Mouse (Mus musculus) embryo, embryonic 10 days (tissue): Measurements from ENCODE around the gene Ppp1r27.
"Not testable (repeated sequence)": the region's sequence is repeated elsewhere in the genome, so short reads cannot be mapped to it uniquely, and the experiment has no call there.

Source experiments
- DNase-seq: peaks from one replicate; pipeline ENCODE4 v3.0.0-alpha.2; 2015; ENCODE audit warnings: low spot score

Gene Ppp1r27

DNA sequence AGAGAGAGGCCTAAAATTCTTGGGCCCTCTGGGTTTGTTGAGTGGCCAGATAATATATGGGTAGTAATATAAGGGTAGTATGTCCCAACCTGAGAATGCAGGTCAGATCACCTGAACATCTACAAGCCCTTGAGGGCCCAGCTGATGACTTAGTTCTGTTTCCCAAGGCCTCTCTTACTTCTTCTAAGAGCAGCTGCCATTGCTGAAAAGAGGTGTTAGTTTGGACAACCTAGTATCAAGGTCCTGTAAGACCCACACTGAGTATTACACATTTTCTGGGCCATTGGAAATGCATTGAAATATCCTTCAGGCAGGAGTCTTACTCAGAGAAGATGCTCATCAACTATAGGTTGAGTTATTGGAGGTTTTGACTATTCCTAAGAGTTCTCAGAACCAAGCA is 25.0 kb upstream of the Ppp1r27 start:
- no peak for DNase-seq

DNA sequence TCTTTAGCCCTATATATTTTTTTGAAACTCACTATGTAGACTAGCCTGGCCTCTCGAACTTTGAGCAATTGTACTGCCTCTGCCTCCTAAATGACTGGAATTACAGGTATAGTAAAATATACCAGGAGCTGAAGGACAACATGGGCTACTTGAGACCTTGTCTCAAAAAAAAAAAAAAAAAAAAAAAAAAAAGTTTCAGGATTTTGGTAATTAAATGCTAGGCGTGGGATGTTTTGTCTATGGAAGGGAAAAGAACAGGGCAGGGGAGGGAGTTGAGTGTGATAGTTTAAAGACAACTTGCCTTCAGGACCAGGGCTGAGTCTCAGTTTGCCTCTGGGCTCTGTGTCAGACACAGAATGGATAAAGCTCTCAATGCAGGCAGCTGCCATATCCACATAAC is 24.1 kb upstream of the Ppp1r27 start:
- no peak for DNase-seq

DNA sequence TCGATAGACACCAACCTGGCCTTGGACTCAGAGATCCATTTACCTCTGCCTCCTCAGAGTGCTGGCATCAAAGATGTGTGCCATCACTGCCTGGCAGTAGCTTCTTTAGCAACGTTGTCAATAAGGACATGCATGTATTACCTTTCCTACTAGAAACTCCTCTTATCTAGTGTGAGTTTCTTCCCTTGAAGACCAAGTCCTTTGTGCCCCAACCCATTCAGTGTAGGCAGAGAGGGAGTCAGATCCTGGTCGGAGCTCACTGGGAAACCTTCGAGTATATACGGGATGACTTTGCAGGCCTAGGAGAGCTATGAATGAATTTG is 23.3 kb upstream of the Ppp1r27 start:
- DNase-seq, result peak; percentile 27

DNA sequence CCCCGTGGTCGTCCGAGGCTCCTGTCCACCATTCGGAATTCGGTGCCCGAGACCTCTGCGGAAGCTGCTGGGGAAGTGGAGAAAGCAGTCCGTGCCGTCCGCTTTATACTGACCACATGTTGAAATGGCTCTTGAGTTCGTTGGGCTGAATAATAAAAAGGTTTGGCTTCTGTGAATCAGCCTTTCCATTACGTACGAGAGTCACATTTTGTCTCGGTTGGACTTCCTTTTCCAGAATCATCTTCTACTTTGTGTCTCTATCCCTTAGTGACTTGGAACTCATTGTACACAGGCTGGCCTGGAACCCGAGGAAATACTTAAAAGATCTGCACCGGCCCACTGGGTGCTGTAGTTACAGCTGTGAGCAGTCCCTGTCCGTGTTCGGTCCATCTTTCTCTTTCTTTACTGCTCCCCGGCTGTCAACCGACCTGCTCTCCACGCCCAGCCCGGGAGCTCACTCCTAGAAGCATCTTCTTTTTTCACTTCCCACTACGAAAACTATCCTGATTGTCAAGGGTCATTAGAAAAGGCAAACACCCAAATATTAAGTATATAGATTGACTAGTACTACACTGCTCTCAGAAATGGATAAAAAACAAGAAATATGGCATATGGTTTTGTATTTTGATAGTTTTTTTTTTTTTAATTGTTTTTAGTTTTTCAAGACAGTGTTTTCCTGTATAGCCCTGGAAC is 22.8 kb upstream of the Ppp1r27 start:
- peak; percentile 13 for DNase-seq

DNA sequence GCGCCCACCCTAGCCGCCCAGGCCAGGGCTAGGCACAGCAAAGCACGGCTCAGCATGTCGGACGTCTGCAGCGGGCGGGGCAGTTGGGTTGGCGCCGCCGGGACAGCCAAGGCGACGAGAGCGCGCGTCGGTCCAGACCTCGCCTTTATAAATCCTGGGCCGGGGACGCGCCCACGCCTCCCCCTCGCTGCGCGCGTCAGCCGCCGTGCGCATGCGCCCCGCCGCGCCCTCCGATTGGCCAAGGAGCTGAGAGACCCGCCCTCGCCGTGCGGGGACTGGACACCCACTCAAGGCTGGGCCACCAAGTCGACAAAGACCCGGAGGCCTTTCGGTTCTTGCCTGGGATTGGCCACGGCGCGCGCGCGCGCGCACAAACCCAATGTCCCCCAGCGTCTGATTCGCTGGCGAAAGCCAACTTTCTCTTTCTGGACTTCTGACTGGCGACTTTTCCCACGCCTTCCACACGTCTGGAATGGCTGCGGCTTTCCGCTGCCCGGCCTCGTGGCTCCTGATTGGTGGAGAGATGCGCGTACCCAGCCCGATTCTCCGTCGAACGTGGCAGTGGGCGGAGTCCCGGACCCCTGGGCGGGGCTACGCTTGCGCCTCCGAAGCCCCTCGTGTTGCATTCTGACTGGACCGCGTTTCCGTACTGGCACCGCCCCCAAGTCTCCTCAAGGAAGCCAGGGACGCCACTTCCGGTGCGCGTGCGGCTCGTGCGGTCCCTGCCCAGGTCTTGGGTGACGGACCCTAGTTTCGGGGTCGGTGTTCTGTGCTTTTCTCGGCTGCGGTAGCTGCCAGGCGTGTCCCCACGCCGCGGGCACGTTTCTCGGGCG is 22.0 kb upstream of the Ppp1r27 start, which contains the start of gene P4hb:
TSS of gene P4hb (minus strand) at position 502 of the 833 bp plus-strand sequence.
- peak; percentile 99 for DNase-seq

DNA sequence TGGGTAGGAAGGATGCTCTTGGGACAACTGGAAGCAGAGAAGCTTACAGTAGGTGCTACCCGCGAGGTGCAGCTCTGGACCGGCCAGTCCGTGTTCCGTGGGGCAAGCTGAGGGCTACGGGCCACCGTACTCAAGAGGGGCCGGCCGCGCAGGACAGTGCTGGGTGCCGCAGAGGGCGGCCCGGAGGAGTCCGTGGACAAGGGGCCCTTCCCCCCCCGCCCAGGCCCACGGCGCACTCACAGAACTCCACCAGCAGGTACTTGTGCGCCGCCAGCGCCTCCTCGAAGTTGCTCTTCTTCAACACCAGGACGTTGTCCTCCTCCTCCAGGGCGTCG is 21.5 kb upstream of the Ppp1r27 start:
- peak; percentile 24 for DNase-seq

DNA sequence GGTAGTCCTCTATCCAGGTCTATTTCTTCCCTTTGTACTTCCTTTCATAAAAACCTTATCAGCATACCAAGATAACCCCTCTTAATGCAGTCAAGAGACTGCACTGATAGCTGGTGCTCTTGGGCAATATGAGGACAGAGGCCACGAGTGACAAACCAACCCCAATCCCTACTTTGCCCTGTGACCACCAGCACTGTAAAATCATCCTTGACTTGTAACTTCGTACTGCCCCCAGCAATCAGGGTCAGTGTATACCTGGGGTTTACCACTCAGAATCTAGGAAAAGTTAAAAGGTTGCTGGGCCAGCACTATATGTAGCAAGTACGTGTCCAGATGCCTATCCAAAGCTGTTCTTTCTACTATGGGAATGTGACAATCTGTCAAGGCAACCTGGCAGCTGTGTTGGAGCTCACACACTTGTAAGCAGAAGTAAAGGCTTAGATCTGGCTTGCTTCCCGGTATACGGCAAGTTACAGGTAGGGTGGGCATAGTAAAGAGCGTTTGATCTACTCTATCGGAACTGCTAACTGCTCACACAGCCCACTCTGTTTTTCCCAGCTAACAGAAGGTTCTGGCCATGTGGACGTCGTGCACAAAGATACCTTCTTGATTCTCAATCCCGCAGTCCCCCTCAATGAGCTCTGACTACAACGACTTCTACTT is 21.0 kb upstream of the Ppp1r27 start:
- no peak for DNase-seq

DNA sequence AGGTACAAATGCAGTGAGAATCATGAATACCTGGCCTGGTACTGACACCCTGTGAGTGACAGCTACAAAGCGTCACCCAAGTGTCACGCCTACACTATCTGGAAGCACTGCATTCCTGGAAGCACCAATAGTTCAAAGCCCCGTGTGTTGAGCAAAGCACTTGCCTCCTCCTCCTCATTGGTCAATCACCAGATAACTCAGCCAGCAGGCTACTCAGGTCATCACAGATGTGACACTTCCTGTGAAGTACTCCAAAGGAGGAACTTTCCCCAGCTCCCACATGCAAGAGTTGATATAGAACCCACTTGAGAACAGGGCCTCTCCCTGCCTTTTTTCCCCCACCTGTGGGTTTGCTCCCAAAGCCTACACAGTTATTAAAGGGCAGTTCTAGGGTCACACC is 20.2 kb upstream of the Ppp1r27 start:
- DNase-seq, result no peak

DNA sequence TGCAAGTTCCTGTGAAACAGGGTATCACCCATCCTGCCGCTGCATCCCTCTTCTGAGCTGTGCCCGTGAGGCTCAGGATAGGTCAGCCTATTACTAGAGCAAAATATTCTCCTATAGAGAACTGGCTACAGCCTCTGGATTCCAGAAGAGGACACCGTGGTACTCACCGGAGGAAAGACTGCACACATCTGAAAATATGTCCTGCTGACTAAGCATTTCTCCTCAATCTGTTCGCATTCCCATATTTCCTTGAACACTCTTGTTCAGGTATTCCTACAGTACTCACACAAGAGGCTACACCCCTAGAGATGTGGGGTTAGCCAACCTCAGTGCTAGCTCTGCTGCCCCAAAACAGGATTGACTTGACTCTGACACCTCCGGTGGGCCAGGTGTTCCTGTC is 17.4 kb upstream of the Ppp1r27 start:
- DNase-seq, result no peak

DNA sequence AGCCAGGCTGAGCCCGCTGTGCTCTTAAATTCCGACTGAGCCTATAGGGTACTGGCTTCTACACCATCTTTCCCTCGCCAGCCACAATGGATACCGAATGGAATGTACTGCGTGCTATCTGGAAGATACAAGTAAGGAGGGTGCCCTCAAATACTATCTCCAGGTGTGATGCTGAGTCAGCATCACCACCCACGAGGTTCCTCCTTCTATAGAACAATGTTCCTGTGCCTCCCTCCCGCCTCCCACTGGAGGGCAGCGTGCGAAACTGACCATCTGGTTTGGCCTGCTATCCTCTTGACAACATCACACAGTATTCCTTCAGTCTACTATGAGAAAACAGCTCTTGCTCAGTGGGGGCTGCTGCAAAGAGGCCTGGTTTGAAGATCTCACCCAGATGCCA is 14.2 kb upstream of the Ppp1r27 start:
- DNase-seq, result no peak

DNA sequence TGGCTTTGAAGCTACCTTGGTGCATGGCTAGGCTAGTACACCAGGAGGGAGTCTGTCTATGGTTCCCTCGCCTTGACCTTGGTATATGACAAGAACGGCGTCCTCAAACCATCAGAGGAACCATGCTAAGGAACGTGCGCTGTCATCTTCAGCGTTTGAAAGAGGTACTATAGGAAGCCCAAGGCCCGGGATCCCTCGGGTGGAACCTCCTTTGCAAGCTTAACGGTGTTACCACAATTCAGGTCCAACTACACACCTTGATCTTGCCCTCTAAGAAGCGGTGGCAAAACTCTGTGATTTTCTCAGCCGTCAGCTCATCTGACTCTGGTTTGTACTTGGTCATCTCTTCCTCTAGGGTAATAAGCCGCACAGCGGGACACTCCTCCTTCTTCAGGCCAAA is 12.0 kb upstream of the Ppp1r27 start:
- DNase-seq, result no peak

DNA sequence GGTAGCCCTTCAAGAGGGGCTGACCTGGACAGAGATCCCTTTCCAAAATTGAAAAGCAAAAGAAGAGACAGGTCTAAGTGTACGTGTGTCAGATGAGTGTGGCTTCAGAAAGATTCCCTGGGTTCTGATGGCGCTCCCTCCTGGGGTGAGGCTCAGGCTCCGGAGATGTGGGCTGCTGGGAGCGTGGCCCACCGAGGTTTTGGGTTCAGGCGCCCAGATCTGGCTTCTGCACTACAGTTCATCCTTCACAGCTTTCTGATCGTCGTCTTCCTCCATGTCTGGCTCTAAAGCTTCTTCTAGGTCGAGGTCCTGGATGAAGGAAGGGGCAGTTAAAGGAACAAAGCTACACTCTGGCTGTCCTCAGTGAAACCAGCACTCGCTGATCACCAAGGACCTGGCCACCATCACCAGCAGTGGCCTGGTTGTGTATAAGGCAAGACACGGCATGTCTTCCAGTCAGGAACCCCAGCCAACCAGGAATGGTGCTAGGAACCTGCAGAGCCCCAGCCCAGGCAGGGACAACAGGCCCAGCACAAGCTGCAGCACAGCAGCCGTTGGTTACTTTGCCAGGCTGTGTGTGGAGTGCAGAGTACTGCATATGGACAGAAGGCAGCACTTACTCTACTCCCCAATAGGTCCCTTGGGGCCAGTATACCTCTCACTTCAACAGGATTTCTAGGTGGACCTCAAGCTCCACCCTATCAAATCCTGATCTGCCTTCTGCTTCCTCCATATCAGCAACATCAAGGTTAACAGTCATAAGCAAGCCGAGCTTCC is 10.2 kb upstream of the Ppp1r27 start:
- DNase-seq, result no peak

DNA sequence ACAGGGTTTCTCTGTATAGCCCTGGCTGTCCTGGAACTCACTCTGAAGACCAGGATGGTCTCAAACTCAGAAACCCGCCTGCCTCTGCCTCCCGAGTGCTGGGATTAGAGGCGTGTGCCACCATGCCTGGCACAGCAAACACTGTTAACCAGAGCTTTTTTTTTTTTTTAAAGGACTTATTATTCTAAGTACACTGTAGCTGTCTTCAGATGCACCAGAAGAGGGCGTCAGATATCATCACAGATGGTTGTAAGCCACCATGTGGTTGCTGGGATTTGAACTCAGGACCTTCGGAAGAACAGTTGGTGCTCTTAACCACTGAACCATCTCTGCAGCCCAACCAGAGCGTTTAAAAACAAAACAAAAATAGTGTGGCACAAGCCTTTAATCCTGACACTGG is 7.9 kb upstream of the Ppp1r27 start:
- DNase-seq, result not testable (repeated sequence)

DNA sequence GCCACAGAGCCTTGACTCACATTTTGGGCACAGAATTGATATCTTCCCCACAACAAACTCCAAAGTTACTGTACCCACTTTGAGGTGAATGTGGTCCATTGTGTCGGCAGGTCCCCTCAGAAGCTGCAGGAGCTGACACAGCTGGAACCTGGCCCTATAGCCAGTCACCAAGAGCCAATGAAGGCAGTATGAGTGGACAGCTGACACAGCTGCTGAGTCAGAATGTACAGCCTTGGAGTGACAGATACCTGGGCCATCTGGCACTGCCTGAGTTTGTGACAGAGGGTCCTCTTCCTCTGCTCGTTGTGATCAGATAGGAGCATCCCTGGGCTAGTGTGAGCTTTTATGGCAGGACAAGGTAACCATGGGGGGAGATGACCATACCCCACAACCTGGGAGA is 4.3 kb upstream of the Ppp1r27 start:
- DNase-seq, result no peak

DNA sequence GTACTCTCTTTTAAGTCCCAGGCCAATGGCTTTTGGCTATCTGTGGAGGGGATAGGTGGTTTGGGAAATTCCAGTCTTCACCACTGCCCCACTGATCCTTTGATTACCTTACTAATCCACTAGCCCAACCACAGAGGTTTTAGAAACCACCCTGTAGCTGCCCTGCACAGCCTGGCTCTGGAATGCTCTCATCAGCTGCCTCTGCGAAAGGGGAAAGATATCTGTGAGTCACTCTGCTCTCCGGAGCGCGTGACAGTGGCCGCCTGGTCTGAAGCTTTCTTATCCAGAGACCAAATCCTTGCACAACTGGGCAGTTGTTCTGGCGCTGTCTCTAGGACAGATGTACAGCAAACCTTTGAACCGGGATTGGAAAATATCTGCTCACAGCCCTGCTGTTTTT is 3.9 kb upstream of the Ppp1r27 start:
- no peak for DNase-seq

DNA sequence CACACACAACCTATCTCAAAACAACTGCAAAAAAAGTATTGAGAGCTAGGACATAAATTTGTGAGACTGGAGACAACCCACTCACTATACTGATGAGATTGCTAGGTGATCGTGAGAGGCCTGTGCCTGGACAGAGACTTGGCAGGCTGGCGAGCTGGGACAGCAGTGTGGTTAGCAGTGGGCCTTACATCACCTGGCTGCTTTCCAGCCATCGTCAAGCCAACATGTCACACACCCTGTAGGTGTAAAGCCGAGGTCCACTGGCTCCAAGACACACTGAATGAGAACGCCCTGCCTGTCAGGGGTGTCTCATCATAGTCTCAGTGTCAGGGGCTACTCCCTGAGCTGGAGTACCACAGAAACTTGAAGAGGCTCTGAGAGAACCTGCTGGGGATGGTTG is 1.8 kb upstream of the Ppp1r27 start:
- DNase-seq, result no peak

DNA sequence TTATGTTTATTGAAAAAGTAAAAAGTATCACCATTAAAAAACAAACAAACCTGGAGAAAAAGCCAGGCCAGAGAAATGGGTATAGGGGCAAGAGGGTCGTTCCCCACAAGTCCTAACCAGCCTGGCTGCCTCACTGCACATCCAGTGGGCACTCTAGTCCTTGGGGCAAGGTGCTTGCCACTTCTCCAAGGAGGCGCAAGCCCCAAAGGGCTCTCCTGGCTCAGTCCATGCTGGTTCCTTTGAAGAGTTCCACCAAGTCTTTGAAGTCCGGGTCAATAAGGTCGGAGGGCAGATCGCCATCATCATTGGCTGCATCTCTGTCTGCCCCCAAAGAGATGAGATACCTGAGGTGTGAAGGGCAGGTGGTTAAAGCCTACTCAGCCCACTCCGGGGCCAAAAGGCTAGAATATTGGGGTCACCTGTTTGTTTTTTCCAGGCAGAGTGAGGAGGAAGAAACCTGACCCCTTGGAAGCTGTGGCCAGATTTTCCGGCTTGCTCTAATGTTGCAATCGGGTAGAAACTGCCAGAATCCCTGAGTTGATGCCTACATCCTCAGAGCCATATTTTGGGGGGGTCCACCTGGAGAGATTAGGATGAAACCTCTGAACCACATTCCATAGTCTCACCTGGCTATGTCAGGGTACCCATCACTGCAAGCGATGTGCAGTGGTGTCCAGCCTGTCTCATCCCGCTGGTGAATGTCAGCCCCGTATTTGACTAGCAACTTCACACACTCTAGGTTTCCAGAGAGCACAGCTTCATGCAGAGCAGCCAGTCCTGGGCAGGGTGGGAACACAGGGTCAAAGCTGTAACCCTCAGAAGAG is 734 bp downstream of the Ppp1r27 start:
- no peak for DNase-seq

DNA sequence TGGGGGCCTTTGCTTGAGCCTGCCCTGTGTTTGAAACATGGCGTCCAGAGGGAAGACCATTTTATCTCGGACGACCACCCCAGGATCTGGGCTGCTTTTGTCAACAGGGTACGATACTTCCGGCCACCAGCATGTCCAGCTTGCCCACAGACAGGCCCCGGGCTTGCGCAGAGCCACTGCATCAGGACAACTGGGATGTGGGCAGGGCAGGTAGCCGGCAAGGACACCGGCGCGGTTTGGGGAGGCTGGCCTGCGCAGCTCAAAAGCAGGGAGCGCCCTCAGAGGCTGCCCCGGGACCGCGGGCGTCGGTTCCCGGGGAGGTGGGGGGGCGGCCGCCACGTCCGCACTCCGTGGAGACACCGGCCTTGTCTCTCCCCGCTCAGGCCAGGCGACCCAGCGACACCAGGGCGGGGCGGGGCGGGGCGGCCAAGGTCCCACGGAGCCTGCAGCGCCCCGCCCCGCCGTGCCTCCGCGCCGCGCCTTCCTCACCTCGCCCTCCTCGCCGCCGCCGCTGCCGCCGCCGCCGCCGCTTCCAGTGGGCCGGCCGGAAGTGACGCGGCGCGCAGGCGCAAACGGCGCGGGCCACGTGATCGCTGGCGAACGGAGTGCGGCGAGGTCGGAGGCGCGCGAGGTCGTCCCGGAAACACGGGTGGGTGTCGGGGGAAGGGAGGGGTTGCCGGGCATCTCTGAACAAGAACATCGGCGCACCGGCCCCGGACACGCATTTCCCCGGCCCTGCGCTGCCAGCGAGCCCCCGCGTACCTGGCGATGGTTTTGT is 1.6 kb downstream of the Ppp1r27 start, which contains the start of gene Mcrip1:
TSS of gene Mcrip1 (minus strand) at position 560 of the 778 bp plus-strand sequence.
- DNase-seq, result peak; percentile 96

DNA sequence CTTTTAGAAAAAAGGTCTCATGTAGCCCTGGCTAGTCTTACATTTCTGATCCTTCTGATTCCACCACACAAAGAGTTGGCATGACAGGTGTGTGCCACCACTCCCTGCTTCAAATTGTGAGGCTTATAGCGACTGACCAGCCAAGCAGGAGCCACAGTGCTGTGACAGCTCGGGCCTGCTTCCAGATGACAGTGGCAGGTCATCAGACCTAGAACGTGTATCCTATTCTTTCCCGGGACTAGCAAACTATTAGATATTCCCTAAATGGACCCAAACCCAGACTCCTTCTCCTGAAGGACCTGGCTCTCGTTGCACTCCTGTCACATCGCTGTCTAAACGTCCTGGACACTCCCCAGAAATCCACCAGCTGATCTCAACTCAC is 2.2 kb downstream of the Ppp1r27 start:
- no peak for DNase-seq

DNA sequence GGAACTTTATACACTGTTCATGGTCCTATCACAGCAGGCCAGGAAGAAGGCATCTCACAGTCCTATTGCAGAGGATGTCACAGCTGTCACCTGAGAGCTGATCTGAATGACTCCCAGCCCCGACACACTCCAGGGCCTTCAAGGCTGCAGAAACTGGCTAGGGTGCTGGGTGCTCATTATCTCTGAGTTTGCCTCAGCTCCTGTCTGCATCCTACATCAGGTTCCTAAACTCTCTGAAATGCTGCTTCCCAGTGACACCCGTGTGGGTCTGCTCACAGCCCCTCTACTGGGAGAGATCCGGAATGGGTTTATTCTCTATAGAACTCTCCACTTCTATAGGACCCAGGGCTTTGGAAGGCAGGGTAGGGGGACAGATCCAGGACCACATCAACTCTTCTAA is 2.7 kb downstream of the Ppp1r27 start:
- DNase-seq, result no peak

DNA sequence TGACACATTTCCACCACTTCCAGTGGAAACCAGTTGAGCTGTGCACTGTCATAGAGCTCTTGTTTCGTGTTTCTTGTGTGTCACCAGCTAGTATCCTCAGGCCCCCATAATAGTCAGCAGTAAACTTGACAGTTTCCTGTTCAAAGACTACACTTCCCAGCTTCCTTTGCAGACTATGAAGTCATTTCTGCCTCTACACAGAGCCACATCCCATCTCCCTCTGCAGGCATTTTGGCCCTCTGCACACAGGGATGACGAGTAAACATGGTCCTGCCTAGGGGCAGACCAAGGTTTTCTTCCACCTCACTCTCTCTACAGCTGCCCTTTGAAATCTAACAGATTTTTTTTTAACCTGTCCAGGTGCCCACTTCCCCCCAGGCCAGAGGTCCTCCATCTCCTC is 3.5 kb downstream of the Ppp1r27 start:
- DNase-seq, result no peak
